Mouse (Mus musculus): Measurements from ENCODE around the gene Dscam. TPM values are rescaled to one million over a fixed set of nuclear protein-coding genes. Genes with fewer than 3 reads are reported as not detected.

Dscam gene
- total and polyA plus RNA-seq, 2 experiments from 2014 or later = 7.9 to 29.1 TPM

GRCm38 (mm10) chr16:97009116-97010055 lies 161.2 kb downstream of the Dscam start:
- WGBS = 9% methylated on average over 4 of the region's 4 CpGs
- no peaks in the 10 kb centered on the region for H3K36me3 ChIP-seq (ENCODE audit: insufficient read depth)
- DNase-seq (no peak), ATAC-seq (peak; percentile 74)
- H3K4me3 ChIP-seq (ENCODE audit: low read depth, low read length) = no peak overlapping the region
- H3K27me3 ChIP-seq (ENCODE audit: insufficient read depth, low read length) = no peaks in the 10 kb centered on the region
- no peak overlapping the region for H3K9ac ChIP-seq
- no peak overlapping the region for H3K27ac ChIP-seq (ENCODE audit: low read depth, low read length)
- H3K9me3 ChIP-seq (ENCODE audit: low read length) = no peaks in the 10 kb centered on the region
- no peak for TF ChIP-seq CTCF (IDR thresholded peaks at IDR 0.05; ENCODE audit: low read depth)
- H3K4me2 ChIP-seq (ENCODE audit: low read depth) = no peak overlapping the region
- H3K4me1 ChIP-seq (ENCODE audit: insufficient read depth) = peaks cover 14% of the 10 kb centered on the region

- ATAC-seq = peak; percentile 68
- Histone ChIP-seq H3K36me3 (ENCODE audit: insufficient read depth) (no peaks in the 10 kb centered on the region), H3K4me1 (ENCODE audit: insufficient read depth) (peaks cover 17% of the 10 kb centered on the region), H3K4me3 (ENCODE audit: low read depth, low read length) (no peak overlapping the region), H3K4me2 (ENCODE audit: low read depth) (no peak overlapping the region), H3K9me3 (ENCODE audit: low read length) (no peaks in the 10 kb centered on the region), H3K27me3 (ENCODE audit: insufficient read depth, low read length) (no peaks in the 10 kb centered on the region), H3K9ac (no peak overlapping the region), H3K27ac (ENCODE audit: low read depth, low read length) (peak overlapping the region; percentile 15; the same call in 1 of the 2 replicates)
- TF ChIP-seq CTCF (IDR thresholded peaks at IDR 0.05; ENCODE audit: low read depth) = no peak
- peak; percentile 80 for DNase-seq
- 21% methylated on average over 11 of the region's 11 CpGs for whole genome bisulfite sequencing
Measured at GRCm38 (mm10) chr16:97007892-97008527, 162.5 kb downstream of the Dscam start.

- TF ChIP-seq CTCF (IDR thresholded peaks at IDR 0.05; ENCODE audit: low read depth) = no peak
- no peak for DNase-seq
- no peak for ATAC-seq
- Histone ChIP-seq H3K4me3 (ENCODE audit: low read depth, low read length) (no peak overlapping the region), H3K36me3 (ENCODE audit: insufficient read depth) (no peaks in the 10 kb centered on the region), H3K4me1 (ENCODE audit: insufficient read depth) (peaks cover 26% of the 10 kb centered on the region), H3K27ac (ENCODE audit: low read depth, low read length) (peak overlapping the region; percentile 35; the same call in 1 of the 2 replicates), H3K9me3 (ENCODE audit: low read length) (no peaks in the 10 kb centered on the region), H3K27me3 (ENCODE audit: insufficient read depth, low read length) (no peaks in the 10 kb centered on the region), H3K9ac (no peak overlapping the region), H3K4me2 (ENCODE audit: low read depth) (no peak overlapping the region)
Measured at GRCm38 (mm10) chr16:97006854-97007182, 163.7 kb downstream of the Dscam start.

- Histone ChIP-seq H3K27ac (ENCODE audit: low read depth, low read length) (no peak overlapping the region), H3K9ac (no peak overlapping the region), H3K9me3 (ENCODE audit: low read length) (no peaks in the 10 kb centered on the region), H3K4me2 (ENCODE audit: low read depth) (no peak overlapping the region), H3K4me3 (ENCODE audit: low read depth, low read length) (no peak overlapping the region), H3K4me1 (ENCODE audit: insufficient read depth) (peaks cover 26% of the 10 kb centered on the region), H3K27me3 (ENCODE audit: insufficient read depth, low read length) (no peaks in the 10 kb centered on the region), H3K36me3 (ENCODE audit: insufficient read depth) (no peaks in the 10 kb centered on the region)
- no peak for TF ChIP-seq CTCF (IDR thresholded peaks at IDR 0.05; ENCODE audit: low read depth)
- DNase-seq = no peak
- ATAC-seq = no peak
- WGBS = 57% methylated on average over 9 of the region's 9 CpGs
Measured at GRCm38 (mm10) chr16:97006041-97006853, 164.3 kb downstream of the Dscam start.

GRCm38 (mm10) chr16:97003965-97004364 lies 166.6 kb downstream of the Dscam start:
- Histone ChIP-seq H3K4me3 (ENCODE audit: low read depth, low read length) (no peak overlapping the region), H3K4me1 (ENCODE audit: insufficient read depth) (peaks cover 26% of the 10 kb centered on the region), H3K9ac (no peak overlapping the region), H3K27ac (ENCODE audit: low read depth, low read length) (no peak overlapping the region), H3K36me3 (ENCODE audit: insufficient read depth) (no peaks in the 10 kb centered on the region), H3K4me2 (ENCODE audit: low read depth) (no peak overlapping the region), H3K27me3 (ENCODE audit: insufficient read depth, low read length) (no peaks in the 10 kb centered on the region), H3K9me3 (ENCODE audit: low read length) (no peaks in the 10 kb centered on the region)
- TF ChIP-seq CTCF (IDR thresholded peaks at IDR 0.05; ENCODE audit: low read depth) = no peak
- 73% methylated on average over 1 of the region's 1 CpGs for WGBS
- ATAC-seq (no peak), DNase-seq (no peak)

- H3K9me3 ChIP-seq (ENCODE audit: low read length) = no peaks in the 10 kb centered on the region
- H3K4me3 ChIP-seq (ENCODE audit: low read depth, low read length) = no peak overlapping the region
- H3K27me3 ChIP-seq (ENCODE audit: insufficient read depth, low read length) = no peaks in the 10 kb centered on the region
- ATAC-seq (peak; percentile 45; the same call in 1 of the 2 replicates), DNase-seq (no peak)
- peaks cover 26% of the 10 kb centered on the region for H3K4me1 ChIP-seq (ENCODE audit: insufficient read depth)
- 14% methylated on average over 2 of the region's 2 CpGs for WGBS
- H3K36me3 ChIP-seq (ENCODE audit: insufficient read depth) = no peaks in the 10 kb centered on the region
- TF ChIP-seq CTCF (IDR thresholded peaks at IDR 0.05; ENCODE audit: low read depth) = no peak
- no peak overlapping the region for H3K9ac ChIP-seq
- H3K27ac ChIP-seq (ENCODE audit: low read depth, low read length) = peak overlapping the region; percentile 37; the same call in 1 of the 2 replicates
- H3K4me2 ChIP-seq (ENCODE audit: low read depth) = no peak overlapping the region
Measured at GRCm38 (mm10) chr16:97002837-97003236, 167.7 kb downstream of the Dscam start.

Data from forebrain, postnatal 0 days (tissue).